Mouse (Mus musculus) adrenal gland, adult 18-20 months (tissue): ENCODE data around the gene Vmn1r4. TPM values are rescaled to one million over a fixed set of nuclear protein-coding genes. Genes with fewer than 3 reads are reported as not detected.

Experiments
- DNase-seq, 2 experiments: peaks; one replicate each; pipeline ENCODE4 v3.0.0; 2021 to 2022; ENCODE audit warnings: low spot score in 2 of 2
- long read RNA-seq, 2 experiments: library from polyadenylated mRNA; stranded (forward); transcript quantifications; one replicate each; pipeline ENCODE4 v2.0.0; 2021
- total RNA-seq, 2 experiments: library from RNA; stranded (reverse); gene quantifications; 1 replicate in 1 of 2; 2 replicates in 1 of 2; pipeline ENCODE4 v1.2.3; 2021

Gene Vmn1r4
- under 1 TPM; 0.32 to 0.33 TPM for total RNA-seq
- long read RNA-seq, experiment 1: 0 reads
- long read RNA-seq, experiment 2, partial matches to known transcripts: 0 of 1 reads
- long read RNA-seq, experiment 2, other reads (novel, unspliced or antisense): 0 of 1 reads

- peak; percentile 90 to 93 for DNase-seq
Measured at GRCm38 (mm10) chr6:56923726-56924707, at the start of gene Vmn1r4, which contains the start of gene Nt5c3. TSS of gene Vmn1r4 (plus strand) at chr6:56924015. TSS of gene Nt5c3 (minus strand) at chr6:56923932.

DNA sequence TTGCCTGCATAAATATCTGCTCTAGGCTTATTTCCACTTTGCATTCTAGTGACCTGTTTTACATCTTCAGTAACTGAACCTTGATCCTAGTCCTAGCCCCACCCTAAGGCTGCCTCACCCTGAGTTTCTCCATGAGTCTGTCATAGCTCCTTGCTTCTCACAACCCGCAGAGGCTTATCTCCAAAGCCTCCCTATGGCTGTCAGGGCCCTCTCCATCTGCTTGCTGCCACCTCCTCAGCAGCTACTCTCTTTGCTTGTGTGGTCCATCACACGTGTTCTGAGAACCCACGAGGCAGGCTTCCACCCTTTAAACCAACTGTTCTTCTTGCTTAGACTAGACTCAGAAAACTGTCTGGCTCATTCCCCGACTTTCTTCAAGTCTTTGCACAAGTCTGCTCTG is 46.9 kb upstream of the Vmn1r4 start:
- no peak for DNase-seq

DNA sequence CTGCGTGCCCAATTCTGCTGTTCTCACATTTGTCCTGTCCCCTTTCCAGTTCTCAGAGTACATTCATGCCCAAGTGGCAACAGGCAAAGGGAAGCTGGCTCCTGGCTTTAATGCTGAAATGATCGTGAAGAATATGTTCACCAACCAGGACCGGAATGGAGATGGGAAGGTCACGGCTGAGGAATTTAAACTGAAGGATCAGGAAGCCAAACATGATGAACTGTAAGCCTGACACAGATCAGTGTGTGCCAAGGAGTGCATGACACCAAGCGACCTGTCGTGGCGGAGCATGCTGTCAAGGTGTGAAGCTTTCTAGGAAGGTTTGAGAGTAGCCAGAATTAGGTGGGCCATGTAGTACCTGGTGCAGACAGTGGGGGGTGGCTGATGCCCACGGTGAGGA is 45.8 kb upstream of the Vmn1r4 start:
- no peak for DNase-seq

DNA sequence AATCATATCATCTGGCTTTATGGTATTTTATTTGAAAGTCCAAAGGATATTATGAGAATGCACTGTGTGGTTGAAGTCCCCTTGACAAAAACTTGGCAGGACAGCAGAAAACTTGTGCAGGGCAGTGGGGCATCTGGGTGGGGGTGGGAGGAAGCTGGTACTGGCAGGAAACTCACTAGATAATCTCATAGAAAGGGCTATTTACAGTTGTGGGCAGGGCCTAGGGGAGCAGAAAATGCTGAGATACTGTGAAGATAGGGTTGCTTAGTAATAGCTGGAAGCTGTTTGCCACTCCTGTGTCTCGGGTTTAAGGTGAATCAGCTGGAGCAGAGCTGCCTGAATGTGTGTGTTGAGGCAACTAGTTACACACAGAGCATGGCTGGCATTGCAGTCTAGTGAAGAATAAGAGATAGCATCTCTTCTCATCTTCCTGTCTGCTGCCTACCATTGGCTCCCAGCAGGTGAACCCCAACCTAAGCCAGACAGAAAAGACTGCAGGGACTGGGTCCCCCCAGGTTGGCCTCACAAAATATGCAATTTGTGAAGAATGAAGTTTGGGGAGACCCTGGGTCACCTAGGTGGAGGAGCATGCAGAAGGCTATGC is 44.4 kb upstream of the Vmn1r4 start:
- no peak for DNase-seq

DNA sequence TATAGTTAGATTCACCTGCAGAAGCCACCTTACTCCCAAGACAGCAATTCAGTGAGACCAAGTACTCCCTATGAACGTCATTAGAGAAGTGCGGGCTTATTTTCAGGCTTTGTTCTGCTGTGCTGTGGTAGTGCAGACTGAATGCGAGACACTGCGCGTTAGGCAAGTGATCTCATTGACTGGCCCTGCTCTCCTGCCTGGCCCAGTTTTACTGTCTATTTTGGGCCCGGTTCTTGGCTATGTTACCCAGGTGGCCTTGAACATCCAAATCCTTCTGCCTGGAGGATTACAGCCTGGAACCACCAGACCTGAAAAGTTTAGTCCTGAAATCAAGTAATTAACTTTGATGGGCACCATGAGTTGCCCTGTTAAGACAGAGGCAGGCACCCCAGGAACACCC is 35.3 kb upstream of the Vmn1r4 start:
- no peak for DNase-seq

DNA sequence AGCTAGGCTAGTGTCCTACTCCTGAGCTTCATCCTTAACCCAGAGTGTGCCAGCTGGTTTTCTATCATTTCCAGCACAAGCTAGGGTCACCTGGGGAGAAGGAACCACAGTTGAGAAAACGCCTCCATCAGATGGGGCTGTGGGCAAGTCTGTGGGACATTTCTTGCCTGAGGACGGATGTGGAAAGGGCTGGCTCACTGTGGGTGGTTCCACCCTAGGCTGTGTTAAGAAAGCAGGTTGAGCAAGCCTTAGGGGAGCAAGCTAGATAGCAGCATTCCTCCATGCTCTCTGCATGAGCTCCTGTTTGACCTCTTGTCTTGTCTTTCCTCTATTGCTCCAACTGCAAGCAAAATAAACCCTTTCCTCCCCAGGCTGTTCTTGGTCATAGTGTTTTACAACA is 33.1 kb upstream of the Vmn1r4 start:
- DNase-seq: no peak

GRCm38 (mm10) chr6:56899601-56900000 is 24.2 kb upstream of the Vmn1r4 start:
- DNase-seq: no peak

DNA sequence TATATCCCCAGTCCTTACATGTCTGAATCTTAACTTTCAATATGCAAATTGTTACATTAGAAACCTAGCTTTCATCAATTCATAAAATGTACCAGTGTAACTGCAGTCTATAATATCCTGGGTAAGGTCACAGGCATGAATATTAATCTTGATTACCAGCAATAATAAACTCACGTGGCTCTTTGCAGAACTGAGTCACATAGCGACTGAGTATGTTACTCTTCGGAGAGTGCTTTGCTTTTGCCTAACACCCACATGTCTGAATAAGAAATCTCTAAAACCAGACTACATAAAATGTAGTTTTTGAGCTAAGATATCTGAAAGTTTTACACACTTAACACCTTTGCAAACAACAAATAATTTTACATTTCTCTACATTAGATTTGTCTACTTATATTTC is 22.5 kb upstream of the Vmn1r4 start:
- no peak for DNase-seq

GRCm38 (mm10) chr6:56901824-56902386 is 21.9 kb upstream of the Vmn1r4 start:
- DNase-seq: peak; percentile 45 to 53

- DNase-seq: no peak
Measured at GRCm38 (mm10) chr6:56902606-56903520, 21.0 kb upstream of the Vmn1r4 start.

GRCm38 (mm10) chr6:56903831-56904230 is 20.0 kb upstream of the Vmn1r4 start:
- DNase-seq: no peak

- DNase-seq: no peak
Measured at GRCm38 (mm10) chr6:56904330-56904729, 19.5 kb upstream of the Vmn1r4 start.

GRCm38 (mm10) chr6:56904982-56905381 is 18.8 kb upstream of the Vmn1r4 start:
- no peak for DNase-seq

DNA sequence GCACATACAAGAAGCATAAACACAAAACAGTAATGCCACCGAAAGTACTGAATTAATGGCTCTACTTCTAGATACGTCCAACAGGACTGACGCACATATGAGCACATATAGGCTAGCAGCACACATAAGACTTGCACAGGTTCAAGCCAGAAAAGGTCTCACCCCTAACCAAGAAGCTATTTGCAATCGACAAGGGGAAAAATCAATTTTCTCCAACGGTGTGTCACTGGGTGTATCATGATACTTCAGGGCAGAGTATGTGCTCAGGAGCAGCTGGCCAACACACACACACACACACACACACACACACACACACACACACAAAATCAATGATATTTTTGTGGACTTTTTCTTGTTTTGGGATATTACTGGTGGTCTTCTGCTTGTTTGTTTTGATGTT is 18.3 kb upstream of the Vmn1r4 start:
- DNase-seq: no peak

DNA sequence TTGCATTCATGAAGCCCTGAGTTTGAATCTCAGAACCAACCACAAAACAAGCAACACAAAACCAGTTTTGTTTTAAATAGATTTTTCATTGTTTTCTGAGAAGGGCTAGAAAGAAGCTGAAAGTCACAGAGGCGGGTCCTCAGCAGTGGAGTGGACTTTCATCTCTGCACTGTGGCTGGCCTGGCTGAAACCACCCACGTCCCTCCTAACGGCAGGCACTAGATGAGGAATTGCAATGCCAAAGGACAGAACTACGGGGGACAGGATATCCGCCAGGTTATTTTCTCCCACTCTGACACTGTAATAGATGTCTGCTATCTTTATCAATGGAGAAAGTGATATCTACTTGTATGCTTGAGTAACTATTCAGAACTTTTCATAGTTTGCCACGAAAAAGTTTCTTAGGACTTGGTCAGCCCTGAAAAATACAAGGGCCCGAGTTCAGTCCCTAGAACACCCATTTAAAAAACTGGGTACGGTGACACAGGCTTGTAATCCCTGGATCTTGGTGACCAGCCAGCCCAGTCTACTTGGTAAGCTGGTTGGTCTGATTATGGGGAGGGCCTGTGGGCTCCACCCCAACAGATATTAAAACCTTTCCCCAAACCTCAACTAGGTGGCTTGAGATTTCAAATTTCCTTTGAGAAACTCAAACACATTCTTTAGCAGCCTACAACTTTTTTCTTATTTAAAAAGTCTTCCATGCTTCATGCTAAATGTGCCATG is 17.5 kb upstream of the Vmn1r4 start:
- DNase-seq: no peak

GRCm38 (mm10) chr6:56907973-56908372 is 15.8 kb upstream of the Vmn1r4 start:
- DNase-seq: no peak

DNA sequence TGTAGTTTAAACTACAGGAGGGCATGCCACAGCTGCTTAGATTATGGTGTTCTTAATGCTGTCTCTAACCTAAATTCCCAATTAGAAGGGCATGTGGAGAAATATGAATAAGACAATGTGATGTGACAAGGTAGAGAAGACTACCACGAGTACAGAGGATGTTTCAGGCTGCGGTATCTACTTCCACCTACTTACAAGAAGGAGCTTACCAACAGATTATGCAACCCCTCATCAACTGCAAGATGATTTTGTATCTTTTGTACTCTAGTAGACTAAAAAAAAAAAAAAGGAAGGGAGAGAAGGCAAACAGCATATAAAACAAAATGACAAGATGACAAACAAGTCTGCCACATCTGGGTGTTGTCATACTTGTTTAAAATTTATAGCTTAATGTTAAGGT is 15.4 kb upstream of the Vmn1r4 start:
- no peak for DNase-seq

DNA sequence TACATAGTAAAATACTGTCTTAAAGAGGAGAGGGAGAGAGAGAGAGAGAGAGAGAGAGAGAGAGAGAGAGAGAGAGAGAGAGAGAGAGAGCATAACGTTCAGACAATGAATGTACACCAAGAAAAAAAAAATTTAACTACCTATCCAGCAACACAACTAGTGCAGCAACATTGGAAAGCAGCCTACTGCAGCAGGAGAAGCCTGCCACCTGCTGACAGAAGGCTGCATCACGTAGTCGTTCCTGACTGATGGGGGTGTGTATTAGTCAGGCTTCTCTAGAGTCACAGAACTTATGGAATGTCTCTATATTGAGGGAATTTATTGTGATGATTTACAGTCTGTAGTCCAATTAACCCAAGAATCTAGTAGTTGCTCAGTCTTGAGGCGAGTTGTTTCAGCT is 14.9 kb upstream of the Vmn1r4 start:
- DNase-seq: peak; percentile 47 to 62

GRCm38 (mm10) chr6:56910910-56911309 is 12.9 kb upstream of the Vmn1r4 start:
- no peak for DNase-seq
